Mouse (Mus musculus) adrenal gland, postnatal 36 days (tissue): ENCODE data around the gene Mettl24. TPM values are rescaled to one million over a fixed set of nuclear protein-coding genes. Genes with fewer than 3 reads are reported as not detected.

Experiments
- DNase-seq, 2 experiments: peaks; one replicate each; pipeline ENCODE4 v3.0.0; 2021; ENCODE audit warnings: mixed read lengths in 1 of 2
- total RNA-seq, 2 experiments: library from RNA; stranded (reverse); gene quantifications; 2 replicates each; pipeline ENCODE4 v1.2.3; 2021

Mettl24 gene
- total RNA-seq, 2 experiments from 2014 or later: 7.8 to 8.5 TPM

- no peak for DNase-seq
These were observed 1.2 kb downstream of the Mettl24 start for GRCm38 (mm10) chr10:40684326-40684725.

GRCm38 (mm10) chr10:40685641-40686040 is 2.6 kb downstream of the Mettl24 start:
- no peak for DNase-seq

- DNase-seq: no peak
These were observed 3.9 kb downstream of the Mettl24 start for GRCm38 (mm10) chr10:40686976-40687375.

- DNase-seq: no peak
These were observed 4.3 kb downstream of the Mettl24 start for GRCm38 (mm10) chr10:40687407-40687806.

- no peak for DNase-seq
These were observed 5.2 kb downstream of the Mettl24 start for GRCm38 (mm10) chr10:40688266-40688665.

GRCm38 (mm10) chr10:40688873-40689272 is 5.8 kb downstream of the Mettl24 start:
- DNase-seq: no peak

- no peak for DNase-seq
These were observed 15.6 kb downstream of the Mettl24 start for GRCm38 (mm10) chr10:40698652-40699051.

GRCm38 (mm10) chr10:40711127-40711526 is 28.0 kb downstream of the Mettl24 start:
- no peak for DNase-seq

- DNase-seq: peak in 1 of 2 experiments; percentile 49
These were observed 30.0 kb downstream of the Mettl24 start for GRCm38 (mm10) chr10:40713018-40713608.

- no peak for DNase-seq
These were observed 30.7 kb downstream of the Mettl24 start for GRCm38 (mm10) chr10:40713829-40714228.

GRCm38 (mm10) chr10:40715151-40715550 is 32.1 kb downstream of the Mettl24 start:
- peak in 1 of 2 experiments; percentile 43 for DNase-seq

GRCm38 (mm10) chr10:40716296-40716695 is 33.2 kb downstream of the Mettl24 start:
- peak in 1 of 2 experiments; percentile 15 for DNase-seq

- DNase-seq: no peak
These were observed 33.6 kb downstream of the Mettl24 start for GRCm38 (mm10) chr10:40716713-40717112.

GRCm38 (mm10) chr10:40718362-40718761 is 35.3 kb downstream of the Mettl24 start:
- no peak for DNase-seq

- peak in 1 of 2 experiments; percentile 35 for DNase-seq
These were observed 36.0 kb downstream of the Mettl24 start for GRCm38 (mm10) chr10:40719062-40719461.

- DNase-seq: no peak
These were observed 37.8 kb downstream of the Mettl24 start for GRCm38 (mm10) chr10:40720883-40721282.

- DNase-seq: peak in 1 of 2 experiments; percentile 22
These were observed 41.3 kb downstream of the Mettl24 start for GRCm38 (mm10) chr10:40724342-40724741.

GRCm38 (mm10) chr10:40725066-40725465 is 42.0 kb downstream of the Mettl24 start:
- DNase-seq: peak in 1 of 2 experiments; percentile 28

- peak in 1 of 2 experiments; percentile 18 for DNase-seq
These were observed 42.4 kb downstream of the Mettl24 start for GRCm38 (mm10) chr10:40725471-40725870.

GRCm38 (mm10) chr10:40726288-40726902 is 43.3 kb downstream of the Mettl24 start:
- no peak for DNase-seq

GRCm38 (mm10) chr10:40726989-40727388 is 43.9 kb downstream of the Mettl24 start:
- no peak for DNase-seq

- no peak for DNase-seq
These were observed 47.1 kb downstream of the Mettl24 start for GRCm38 (mm10) chr10:40730200-40730599.

GRCm38 (mm10) chr10:40733291-40733690 is 50.2 kb downstream of the Mettl24 start:
- no peak for DNase-seq

- DNase-seq: no peak
These were observed 53.1 kb downstream of the Mettl24 start for GRCm38 (mm10) chr10:40736172-40736571.
